Mouse (Mus musculus) kidney, adult 2 months (tissue): ENCODE results near the gene Sap30l. TPM values are rescaled to one million over a fixed set of nuclear protein-coding genes. Genes with fewer than 3 reads are reported as not detected.

Experiments used
- DNase-seq: peaks from one replicate; pipeline ENCODE4 v3.0.0; 2021
- H3K27ac ChIP-seq: fragments of 200-500 bp; 2 replicates; pipeline ENCODE4 v1.5.1; 2012; ENCODE audit warnings: low read depth, low read length, control low read depth, inconsistent platforms; ENCODE audit not compliant: insufficient read depth
- H3K27me3 ChIP-seq: fragments of 200-500 bp; replicated peaks from 2 replicates; pipeline ENCODE4 v1.6.1; 2012; ENCODE audit warnings: mild to moderate bottlenecking, moderate library complexity, low read length, inconsistent platforms; ENCODE audit not compliant: control insufficient read depth, insufficient read depth
- H3K36me3 ChIP-seq: fragments of 200-500 bp; 2 replicates; pipeline ENCODE4 v1.6.1; 2012; ENCODE audit warnings: mild to moderate bottlenecking, moderate library complexity, low read length, inconsistent platforms; ENCODE audit not compliant: control insufficient read depth, insufficient read depth
- H3K4me1 ChIP-seq: fragments of 200-500 bp; 2 replicates; pipeline ENCODE4 v1.6.1; 2011; ENCODE audit warnings: low read length; ENCODE audit not compliant: control insufficient read depth, insufficient read depth
- H3K4me3 ChIP-seq: fragments of 200-500 bp; 2 replicates; pipeline ENCODE4 v1.5.1; 2011; ENCODE audit warnings: mild to moderate bottlenecking, low read depth, low read length, control low read depth; ENCODE audit not compliant: insufficient read depth
- CTCF ChIP-seq: fragments of 200-500 bp; conservative IDR thresholded peaks from 2 replicates; pipeline ENCODE4 v1.5.1; 2011; ENCODE audit warnings: low read depth, mild to moderate bottlenecking, control low read depth, low read length, moderate library complexity, mixed read lengths; ENCODE audit not compliant: insufficient read depth, insufficient read length
- POLR2A ChIP-seq: fragments of 200-500 bp; IDR thresholded peaks from one replicate; pipeline ENCODE4 v1.6.1; 2011; ENCODE audit warnings: low read depth, low read length, control low read depth
- WGBS: fragments of 180-500 bp; shearing (Covaris S2); methylation state at CpG from one replicate; pipeline ENCODE4 v1.1.7; 2018; 5-methylcytosine and 5-hydroxymethylcytosine counted together
- polyA plus RNA-seq: library from polyadenylated mRNA; depleted of rRNA; stranded (reverse); fragments of >200 nt; gene quantifications from 2 replicates; pipeline ENCODE4 v1.2.3, GENCODE M21; 2012; rRNA removed

Gene Sap30l
- polyA plus RNA-seq, 1 experiment = 37.9 TPM

DNA sequence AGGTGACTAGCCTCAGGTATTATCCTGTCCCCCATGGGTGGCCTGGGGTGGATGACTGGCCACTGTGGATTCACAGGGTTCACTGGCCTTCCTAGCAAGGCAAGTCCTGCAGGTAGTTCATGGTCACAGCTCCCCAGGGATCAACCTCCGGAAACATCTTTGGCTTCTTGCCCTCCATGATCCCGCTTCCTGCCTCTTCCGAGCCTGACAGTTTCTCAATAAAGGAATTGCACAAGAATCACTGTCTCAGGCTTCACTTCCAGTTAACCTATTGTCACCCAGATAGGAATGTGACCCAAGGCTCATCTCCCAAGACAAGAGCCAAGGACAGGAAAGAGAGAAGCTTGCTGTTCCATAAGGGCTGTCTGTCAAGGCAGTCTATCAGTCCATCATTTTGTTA, 49.5 kb downstream of the Sap30l start:
- H3K4me3 ChIP-seq = no peak overlapping the region
- 46% methylated on average over 3 of the region's 3 CpGs for WGBS
- H3K27ac ChIP-seq = no peak overlapping the region
- TF ChIP-seq CTCF (no peak), POLR2A (no peak)
- H3K36me3 ChIP-seq = no peaks in the 10 kb centered on the region
- DNase-seq = no peak
- no peaks in the 10 kb centered on the region for H3K4me1 ChIP-seq
- no peaks in the 10 kb centered on the region for H3K27me3 ChIP-seq

DNA sequence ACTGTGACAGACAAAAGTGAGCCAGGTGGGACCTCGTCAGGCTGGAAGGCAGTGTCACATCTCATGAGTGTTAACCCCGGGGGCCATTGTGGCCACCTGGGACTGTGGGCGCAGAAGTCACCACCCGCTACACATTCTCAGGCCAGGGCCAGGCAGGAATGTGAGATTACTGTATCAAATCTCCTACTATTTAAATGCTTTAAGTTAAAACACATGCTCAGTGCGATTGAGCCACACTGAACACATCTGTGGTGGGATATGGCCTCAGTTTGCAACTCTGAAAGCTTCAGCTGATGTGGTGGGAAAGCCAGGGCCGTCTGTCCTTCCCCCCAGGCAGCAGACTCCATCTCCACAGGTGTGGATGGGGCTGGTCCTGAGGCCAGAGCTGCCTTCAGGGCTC, 52.1 kb downstream of the Sap30l start:
- no peak for DNase-seq
- H3K4me3 ChIP-seq = no peak overlapping the region
- TF ChIP-seq POLR2A (no peak), CTCF (no peak)
- no peaks in the 10 kb centered on the region for H3K36me3 ChIP-seq
- H3K27me3 ChIP-seq = no peaks in the 10 kb centered on the region
- H3K4me1 ChIP-seq = no peaks in the 10 kb centered on the region
- WGBS = 67% methylated on average over 6 of the region's 6 CpGs
- H3K27ac ChIP-seq = no peak overlapping the region

DNA sequence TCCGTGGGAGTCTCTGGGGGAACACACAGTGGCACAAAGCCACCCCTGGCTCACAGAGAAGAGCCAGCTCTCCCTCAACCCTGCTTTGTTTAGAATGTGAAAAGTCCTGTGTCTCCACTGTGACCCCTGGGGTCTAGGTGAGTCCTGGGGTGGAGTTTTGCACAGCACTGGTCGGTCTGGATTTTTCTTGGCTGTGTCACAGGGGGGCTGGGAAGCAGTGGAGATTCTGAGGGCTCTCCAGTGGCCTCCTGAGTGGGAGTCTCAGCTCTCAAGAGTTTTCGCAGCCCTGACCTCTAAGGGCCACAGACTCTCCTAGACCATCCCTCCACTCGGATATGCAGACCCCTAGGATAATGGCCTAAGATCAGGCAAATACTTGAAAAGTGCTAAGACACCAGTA, 56.3 kb downstream of the Sap30l start:
- H3K4me3 ChIP-seq = no peak overlapping the region
- H3K27ac ChIP-seq = no peak overlapping the region
- no peaks in the 10 kb centered on the region for H3K4me1 ChIP-seq
- DNase-seq = no peak
- TF ChIP-seq CTCF (no peak), POLR2A (no peak)
- no peaks in the 10 kb centered on the region for H3K27me3 ChIP-seq
- H3K36me3 ChIP-seq = no peaks in the 10 kb centered on the region
- WGBS = 50% methylated on average over 4 of the region's 4 CpGs

Other genes with a start within 250 kb of the Sap30l start
- 10.5 and 11.1 TPM in 2 replicates for gene Galnt10, start 156.2 kb upstream of the Sap30l start, polyA plus RNA-seq
- 0.27 and 1.4 TPM in 2 replicates for gene Hand1, start 31.2 kb downstream of the Sap30l start, polyA plus RNA-seq
- 35.3 and 36.8 TPM in 2 replicates for gene Larp1, start 207.4 kb downstream of the Sap30l start, polyA plus RNA-seq